Mouse (Mus musculus): Measurements from ENCODE around the gene Etfa.
A peak's percentile ranks its signal among the peaks of the same experiment; 100 is the strongest.

Gene Etfa

GRCm38 (mm10) chr9:55511521-55511993 is 486 bp downstream of the Etfa start:
- DNase-seq (ENCODE audit: low spot score in 2 of 2), result peak in 1 of 2 experiments; percentile 1

DNA sequence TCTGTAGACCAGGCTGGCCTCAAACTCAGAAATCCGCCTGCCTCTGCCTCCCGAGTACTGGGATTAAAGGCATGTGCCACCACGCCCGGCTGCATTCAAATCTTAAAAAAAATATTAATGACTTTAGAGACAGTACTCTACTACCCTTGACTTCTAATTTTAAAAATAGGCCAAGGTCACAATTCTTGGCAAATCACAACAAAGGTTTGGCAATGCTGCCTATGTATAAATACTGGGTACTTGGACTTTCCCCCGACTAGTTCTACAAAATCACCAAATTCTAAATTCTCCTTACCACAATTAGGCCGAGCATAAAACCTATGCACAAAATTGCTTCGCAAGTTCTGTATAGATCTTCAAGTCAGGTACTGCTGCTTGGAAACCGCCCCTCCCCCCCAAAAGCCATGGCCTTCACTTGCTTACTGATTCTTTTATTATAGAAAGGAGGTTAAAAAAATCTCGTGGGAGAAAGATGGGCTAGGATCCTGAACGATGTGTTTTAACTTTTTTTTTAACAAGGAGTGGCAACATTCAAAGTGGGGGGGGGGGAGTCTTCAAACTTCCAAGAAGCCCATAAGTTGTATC is 1.3 kb downstream of the Etfa start:
- DNase-seq (ENCODE audit: low spot score in 2 of 2), result no peak

- DNase-seq (ENCODE audit: low spot score in 2 of 2), result no peak
These were observed 2.3 kb downstream of the Etfa start for GRCm38 (mm10) chr9:55509731-55510130.

DNA sequence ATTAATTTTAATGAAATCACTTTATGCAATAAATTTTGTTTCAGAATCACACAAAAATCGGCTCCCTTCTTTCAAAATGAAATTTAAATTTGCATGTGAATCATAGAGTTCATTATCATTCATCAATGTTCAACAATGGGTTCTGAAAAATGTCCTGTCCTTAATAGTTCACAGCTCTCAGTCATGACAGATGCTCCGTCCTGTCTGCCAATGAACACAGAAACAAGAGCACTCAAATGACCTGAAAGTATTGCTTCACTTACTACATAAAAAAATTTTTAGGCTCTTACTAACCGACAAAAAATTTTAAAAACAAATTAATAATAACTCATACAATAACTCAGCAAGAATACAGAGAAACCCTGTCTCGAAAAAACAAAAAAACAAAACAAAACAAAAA is 3.3 kb downstream of the Etfa start:
- DNase-seq (ENCODE audit: low spot score in 2 of 2), result no peak

DNA sequence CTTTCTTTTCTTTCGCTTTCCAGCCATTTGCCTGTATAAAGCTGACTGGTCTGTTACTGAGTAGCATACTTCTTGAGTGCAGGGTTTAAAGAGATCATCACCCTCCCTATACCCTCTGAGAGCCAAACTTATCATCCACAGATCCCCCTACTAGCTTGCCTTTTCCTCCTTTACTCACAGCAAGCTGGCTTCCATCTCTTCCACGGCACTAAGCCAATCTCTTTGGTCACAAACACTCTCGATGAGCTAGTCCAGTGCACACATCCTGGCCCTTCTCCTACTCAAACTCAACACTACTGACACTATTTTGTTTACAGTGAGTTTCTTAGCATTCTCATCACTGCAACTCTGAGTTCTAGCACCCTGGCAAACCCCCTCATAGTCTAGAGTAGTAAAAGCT is 4.1 kb downstream of the Etfa start:
- no peak for DNase-seq (ENCODE audit: low spot score in 2 of 2)

- DNase-seq (ENCODE audit: low spot score in 2 of 2), result no peak
These were observed 29.9 kb downstream of the Etfa start for GRCm38 (mm10) chr9:55482116-55482515.

GRCm38 (mm10) chr9:55478699-55479098 is 33.3 kb downstream of the Etfa start:
- DNase-seq (ENCODE audit: low spot score in 2 of 2), result no peak

GRCm38 (mm10) chr9:55476084-55476483 is 36.0 kb downstream of the Etfa start:
- DNase-seq (ENCODE audit: low spot score in 2 of 2), result no peak

DNA sequence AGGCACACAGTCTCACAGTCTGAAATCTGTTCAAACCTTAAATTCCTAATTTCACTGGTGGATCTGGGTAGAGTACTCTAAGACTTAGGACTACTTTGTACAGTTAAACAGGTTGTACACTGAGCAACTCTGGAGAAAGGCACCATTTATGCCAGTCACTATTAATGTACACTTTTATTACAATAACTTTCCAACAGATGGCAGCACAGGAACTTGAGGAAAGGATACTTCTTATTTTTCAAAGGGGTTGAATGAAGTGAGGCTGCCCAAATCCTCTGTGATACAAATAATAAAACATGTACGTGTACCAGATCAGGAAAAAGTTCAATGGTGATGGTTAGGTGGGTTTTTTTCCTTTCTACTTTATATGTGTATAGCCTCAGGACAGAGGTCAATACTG is 43.6 kb downstream of the Etfa start:
- no peak for DNase-seq (ENCODE audit: low spot score in 2 of 2)

DNA sequence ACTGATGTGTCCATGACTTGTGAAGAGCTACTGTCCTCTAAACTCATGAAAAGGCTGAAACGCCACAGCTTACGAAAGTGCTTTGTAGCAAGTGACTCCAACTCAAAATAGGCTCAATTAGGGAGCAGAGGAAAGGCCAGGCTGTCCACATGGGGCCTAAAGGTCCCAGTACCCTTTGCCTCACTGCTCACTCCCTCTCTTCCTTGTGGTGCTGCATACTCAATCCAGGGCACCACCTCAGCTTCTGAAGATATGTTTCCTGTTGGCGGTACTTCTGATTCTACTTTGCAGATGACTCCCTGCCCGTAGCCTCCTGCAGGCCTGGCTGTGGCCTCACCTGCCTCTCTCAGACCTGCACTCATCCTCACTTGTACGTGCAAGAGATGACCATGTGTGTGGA is 58.7 kb downstream of the Etfa start:
- no peak for DNase-seq (ENCODE audit: low spot score in 2 of 2)

DNA sequence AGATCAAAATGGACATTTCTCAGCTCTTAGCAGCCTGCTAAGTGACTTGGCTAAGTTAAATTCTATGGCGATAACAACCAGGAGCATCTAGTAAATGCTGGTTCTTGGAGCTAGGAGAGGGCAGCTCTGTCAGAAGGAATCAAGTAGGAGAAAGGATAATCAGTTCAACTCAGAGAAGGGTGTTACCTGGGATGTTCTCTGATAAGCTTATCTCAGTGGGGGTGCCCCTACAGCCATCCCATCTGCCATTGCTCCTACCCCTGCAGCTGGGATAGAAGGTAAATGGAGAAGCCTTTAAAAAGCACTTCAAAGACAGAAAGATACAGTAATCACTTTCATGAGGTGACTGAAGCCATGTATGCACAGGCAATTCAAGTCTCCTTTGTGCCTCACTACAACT is 59.1 kb downstream of the Etfa start:
- no peak for DNase-seq (ENCODE audit: low spot score in 2 of 2)

- DNase-seq (ENCODE audit: low spot score in 2 of 2), result peak; percentile 5 to 15
These were observed 60.6 kb downstream of the Etfa start for GRCm38 (mm10) chr9:55451426-55451825.

GRCm38 (mm10) chr9:55450035-55450434 is 62.0 kb downstream of the Etfa start:
- DNase-seq (ENCODE audit: low spot score in 2 of 2), result no peak

DNA sequence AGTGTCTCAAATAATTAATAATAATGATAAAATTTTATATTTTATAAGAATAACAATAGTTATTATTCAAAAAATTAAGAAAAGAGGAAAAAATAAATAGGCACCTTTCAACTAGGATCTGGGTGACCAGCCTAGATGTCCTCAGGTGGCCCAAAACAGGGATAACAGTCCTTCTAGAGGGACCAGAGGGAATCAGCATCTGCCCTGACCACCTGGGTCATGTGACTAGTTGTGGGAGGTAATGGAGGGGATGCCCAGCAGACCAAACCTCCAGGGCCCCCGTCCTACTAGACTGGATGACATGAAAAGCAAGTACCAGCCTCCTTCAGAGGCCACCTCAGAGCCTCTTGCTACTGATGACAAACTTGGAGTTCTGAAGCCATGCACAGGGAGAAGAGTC is 62.9 kb downstream of the Etfa start:
- DNase-seq (ENCODE audit: low spot score in 2 of 2), result no peak

GRCm38 (mm10) chr9:55447509-55447908 is 64.5 kb downstream of the Etfa start:
- no peak for DNase-seq (ENCODE audit: low spot score in 2 of 2)

DNA sequence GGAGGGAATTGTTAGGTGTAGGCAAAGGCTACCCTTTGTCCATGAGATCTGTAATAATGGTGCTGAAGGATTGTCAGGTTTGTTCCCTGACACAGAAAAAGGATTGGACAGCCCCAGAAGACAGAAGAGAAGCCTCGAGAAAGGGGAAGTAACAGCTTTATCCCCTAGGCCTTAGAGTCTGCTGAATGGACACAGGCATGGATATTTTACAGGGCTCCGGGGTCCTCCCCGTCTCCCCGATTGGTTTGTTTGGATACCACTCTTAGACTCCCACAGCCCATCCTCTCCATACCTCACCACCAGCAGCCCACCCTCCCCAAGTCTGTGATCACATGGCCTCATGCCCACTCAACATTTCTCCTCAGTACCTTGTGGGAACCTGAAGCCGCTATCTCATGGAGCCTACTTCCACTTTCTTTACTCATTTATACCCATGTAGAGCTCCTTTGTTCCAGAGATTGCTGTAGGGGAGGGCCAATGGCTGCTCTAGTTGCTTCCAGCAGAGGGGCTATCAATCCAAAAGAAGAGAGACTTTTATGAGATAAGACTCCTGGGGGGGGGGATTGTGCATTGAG is 72.8 kb downstream of the Etfa start:
- DNase-seq (ENCODE audit: low spot score in 2 of 2), result no peak

GRCm38 (mm10) chr9:55438433-55438832 is 73.6 kb downstream of the Etfa start:
- DNase-seq (ENCODE audit: low spot score in 2 of 2), result no peak

- no peak for DNase-seq (ENCODE audit: low spot score in 2 of 2)
These were observed 78.2 kb downstream of the Etfa start for GRCm38 (mm10) chr9:55433875-55434274.

DNA sequence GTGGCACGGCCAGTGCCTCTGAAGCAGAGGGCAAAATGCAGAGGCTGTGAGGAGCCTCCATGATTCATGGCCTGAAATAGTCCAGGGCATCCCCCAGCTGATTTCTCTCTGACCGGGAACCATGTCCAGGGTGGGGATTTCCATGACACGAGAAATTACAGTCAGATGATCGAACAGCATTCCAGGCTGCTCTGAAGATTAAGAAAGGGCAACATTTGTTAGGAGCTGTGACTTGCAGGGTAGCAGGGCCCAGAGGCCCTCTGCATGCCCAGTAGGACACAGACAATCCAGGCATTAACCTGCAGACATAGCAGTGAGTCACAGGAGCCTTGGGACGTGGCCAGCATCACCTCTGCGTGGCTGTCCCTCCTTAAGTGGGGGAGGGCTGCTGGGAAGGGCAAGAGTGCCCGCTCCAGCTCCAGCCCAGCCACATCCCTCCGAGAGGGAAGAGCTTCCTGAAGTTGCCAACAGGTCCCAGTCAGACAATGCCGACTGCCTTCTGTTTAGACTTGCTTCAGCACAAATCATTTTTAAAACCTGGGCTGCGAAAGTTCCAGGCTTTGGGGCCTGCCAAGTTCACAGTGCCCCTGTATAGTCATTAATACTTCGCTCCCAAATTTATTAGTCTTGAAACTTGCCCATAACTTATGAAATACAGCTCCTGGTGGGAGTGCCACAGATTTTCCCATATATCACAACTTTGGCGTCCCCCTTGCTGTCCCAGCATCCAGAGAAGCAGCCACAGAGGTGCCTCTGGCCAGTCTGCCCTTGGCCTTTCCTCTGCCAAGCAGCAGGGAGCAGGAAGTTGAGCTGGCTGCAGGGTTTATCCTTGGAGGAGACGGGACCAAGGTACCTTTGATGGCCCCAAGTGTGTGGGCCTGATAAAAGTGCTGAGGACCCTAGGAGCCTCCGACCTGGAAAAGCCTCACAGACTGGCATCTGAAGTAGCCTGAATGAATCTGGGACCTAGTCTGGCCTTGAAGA is 79.4 kb downstream of the Etfa start:
- DNase-seq (ENCODE audit: low spot score in 2 of 2), result no peak

- no peak for DNase-seq (ENCODE audit: low spot score in 2 of 2)
These were observed 81.9 kb downstream of the Etfa start for GRCm38 (mm10) chr9:55430133-55430532.

GRCm38 (mm10) chr9:55429242-55429975 is 82.6 kb downstream of the Etfa start:
- DNase-seq (ENCODE audit: low spot score in 2 of 2), result peak; percentile 13 to 78

DNA sequence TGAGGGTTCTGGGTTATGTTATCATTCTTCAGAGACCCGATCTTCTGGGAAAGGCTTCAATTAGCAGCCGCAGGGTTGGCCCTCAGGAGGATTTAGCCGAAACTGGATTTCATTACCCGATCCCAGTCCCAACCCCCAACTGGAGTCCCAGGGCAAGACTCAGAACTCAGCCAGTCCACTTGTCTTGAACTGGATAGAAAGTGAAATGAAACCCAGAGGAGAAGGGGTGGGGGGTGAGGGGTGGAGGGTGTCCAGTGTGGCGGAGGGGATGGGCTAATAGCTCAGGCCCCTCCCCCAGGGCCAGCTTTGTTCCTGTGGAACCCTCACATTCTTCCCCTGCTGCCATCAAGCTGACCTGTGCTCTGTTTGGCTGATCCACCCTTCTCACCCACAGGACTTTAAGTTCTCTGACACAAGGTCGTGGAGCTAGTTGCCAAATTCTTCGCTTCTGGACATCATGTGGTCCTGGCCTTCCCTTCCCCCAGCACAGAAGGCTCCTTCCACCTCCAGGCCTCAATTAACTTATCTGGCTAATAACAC is 86.7 kb downstream of the Etfa start:
- DNase-seq (ENCODE audit: low spot score in 2 of 2), result no peak

Measured in left cerebral cortex, adult 9 months (tissue).